Mouse (Mus musculus) stomach, embryonic 16.5 days (tissue): ENCODE measurements at regions not wholly inside any gene's neighbourhood (a gene's known extent, or its start where the extent isn't known, plus 50 kb on each side); places are given as distances from the start of the nearest gene placed in this dataset.
"Not testable (repeated sequence)": the region's sequence is repeated elsewhere in the genome, so short reads cannot be mapped to it uniquely, and the experiment has no call there.

ENCODE experiments used
- ATAC-seq: fragments of 200-750 bp; cut with Nextera tagmentation; 2 replicates; pipeline ENCODE4 v1.8.0; 2017; ENCODE audit warnings: moderate number of reproducible peaks, moderate TSS enrichment; ENCODE audit not compliant: insufficient read depth, low FRiP score
- H3K27ac ChIP-seq: fragments of 300-500 bp; sonication (generic); 2 replicates; pipeline ENCODE4 v1.5.1; 2014; ENCODE audit warnings: low read length
- H3K27me3 ChIP-seq: fragments of 300-500 bp; sonication (generic); 2 replicates; pipeline ENCODE4 v1.6.1; 2014; ENCODE audit warnings: low read length, control low read depth, mixed read lengths; ENCODE audit not compliant: control insufficient read depth, insufficient read depth
- H3K36me3 ChIP-seq: fragments of 300-500 bp; sonication (generic); 2 replicates; pipeline ENCODE4 v1.6.1; 2014; ENCODE audit warnings: low read length; ENCODE audit not compliant: control insufficient read depth, insufficient read depth
- H3K4me1 ChIP-seq: fragments of 300-500 bp; sonication (generic); 2 replicates; pipeline ENCODE4 v1.6.1; 2014; ENCODE audit warnings: low read length, control low read depth, mixed read lengths; ENCODE audit not compliant: control insufficient read depth, insufficient read depth
- H3K4me2 ChIP-seq: fragments of 300-500 bp; sonication (generic); 2 replicates; pipeline ENCODE4 v1.6.1; 2014; ENCODE audit warnings: low read depth, low read length, mixed read lengths
- H3K4me3 ChIP-seq: fragments of 300-500 bp; sonication (generic); replicated peaks from 2 replicates; pipeline ENCODE4 v1.5.1; 2014; ENCODE audit warnings: mild to moderate bottlenecking, low read length
- H3K9ac ChIP-seq: fragments of 300-500 bp; sonication (generic); 2 replicates; pipeline ENCODE4 v1.6.1; 2014; ENCODE audit warnings: low read length
- H3K9me3 ChIP-seq: fragments of 300-500 bp; sonication (generic); replicated peaks from 2 replicates; pipeline ENCODE4 v1.6.1; 2016; ENCODE audit warnings: low read length, control low read depth; ENCODE audit not compliant: control insufficient read depth
- WGBS: fragments of 180-500 bp; shearing (Covaris S2); extraction: QIAGEN DNeasy Blood & Tissue Kit; methylation state at CpG from one replicate; pipeline ENCODE4 v1.1.7; 2014; 5-methylcytosine and 5-hydroxymethylcytosine counted together

DNA sequence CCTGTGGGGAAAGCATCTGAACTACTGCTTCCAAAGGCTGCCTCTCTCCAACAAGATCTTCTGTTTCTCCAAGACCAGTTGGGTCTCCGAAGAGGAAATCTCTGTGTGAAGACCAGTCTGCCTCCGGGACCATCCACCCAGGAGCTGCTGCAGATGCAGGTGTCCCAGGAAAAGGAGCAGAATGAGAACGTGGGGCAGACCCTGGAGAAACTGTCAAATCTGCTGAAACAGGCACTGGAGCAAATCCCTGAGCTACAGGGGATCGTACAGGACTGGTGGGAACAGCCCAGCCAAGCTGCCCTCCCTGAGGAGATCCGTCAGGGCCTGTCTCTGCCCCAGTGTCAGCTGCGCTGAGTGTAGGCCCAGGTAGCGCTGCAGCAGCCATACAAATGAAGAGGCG lies 68.9 kb upstream of the Cnih3 start:
- ATAC-seq, H3K27me3 ChIP-seq, H3K36me3 ChIP-seq, H3K4me2 ChIP-seq, H3K9ac ChIP-seq, H3K9me3 ChIP-seq, H3K27ac ChIP-seq, H3K4me3 ChIP-seq, H3K4me1 ChIP-seq: not testable (repeated sequence)
- 84% methylated on average over 8 of the region's 8 CpGs for WGBS

DNA sequence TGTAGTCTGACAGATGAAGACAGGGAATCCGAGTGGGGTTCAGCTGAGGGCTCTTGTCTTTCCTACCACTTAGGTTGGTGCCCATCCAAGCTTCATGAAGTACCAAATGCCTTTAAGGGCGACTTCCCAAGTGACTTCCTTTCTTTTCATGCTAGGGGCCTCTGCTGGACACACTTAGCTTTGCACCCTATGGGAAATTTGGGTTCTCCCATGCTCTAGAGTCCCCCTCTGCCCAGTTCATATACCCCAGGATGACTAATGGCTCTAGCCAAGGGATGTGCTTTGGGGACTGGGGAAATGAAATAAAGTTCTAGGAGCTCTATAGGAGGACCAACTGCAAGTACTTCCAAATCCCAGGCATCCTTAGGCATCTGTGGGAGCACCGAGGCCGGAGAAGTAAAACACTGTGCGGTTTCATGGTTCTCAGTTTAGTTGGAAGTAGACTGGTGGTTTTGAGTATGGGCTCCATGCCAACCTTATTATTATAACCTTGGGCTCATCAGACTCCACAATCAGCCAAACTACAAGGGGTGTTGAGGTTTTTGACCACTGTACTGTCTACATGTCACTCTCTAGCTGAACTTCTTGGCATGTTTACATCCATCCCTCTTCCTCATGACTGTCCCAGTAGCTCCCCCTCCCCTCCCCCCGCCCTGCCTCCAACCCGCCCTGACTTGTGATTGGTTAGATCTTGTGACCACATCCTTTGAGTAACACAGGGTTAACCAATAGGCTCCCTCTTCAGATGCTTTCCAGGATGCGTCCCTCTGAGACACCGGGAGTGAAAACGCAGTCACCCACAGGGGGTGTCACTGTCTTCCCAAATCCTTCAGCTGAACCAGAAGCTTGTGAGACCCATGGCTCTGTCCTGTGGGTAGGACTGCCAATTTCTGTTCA lies 67.9 kb upstream of the Cnih3 start:
- peaks cover 9% of the 10 kb centered on the region; the same call in 1 of the 2 replicates for H3K4me1 ChIP-seq
- 69% methylated on average over 10 of the region's 10 CpGs for WGBS
- no peak overlapping the region for H3K27ac ChIP-seq
- H3K4me3 ChIP-seq: no peak overlapping the region
- no peak overlapping the region for H3K4me2 ChIP-seq
- H3K36me3 ChIP-seq: no peaks in the 10 kb centered on the region
- no peak for ATAC-seq
- H3K9ac ChIP-seq: no peak overlapping the region
- no peaks in the 10 kb centered on the region for H3K9me3 ChIP-seq
- no peaks in the 10 kb centered on the region for H3K27me3 ChIP-seq

DNA sequence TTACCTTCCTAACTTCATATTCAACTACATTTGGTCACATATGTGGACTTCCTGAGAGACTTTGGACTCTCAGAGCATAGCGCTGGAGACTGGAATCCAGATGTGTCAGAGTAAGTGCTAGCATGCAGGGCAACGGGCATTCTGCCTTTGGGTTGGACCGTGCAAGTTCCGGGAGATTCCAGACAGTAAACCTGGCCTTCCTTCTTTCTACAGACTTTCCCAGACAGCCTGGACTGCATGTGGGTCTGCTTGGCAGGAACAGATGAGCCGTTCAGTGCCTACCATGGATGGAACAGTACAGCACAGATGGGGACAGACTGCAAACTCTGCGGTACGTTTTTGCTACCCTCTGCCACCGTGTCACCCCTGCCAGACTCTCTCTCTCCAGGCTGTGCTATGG lies 66.8 kb upstream of the Cnih3 start:
- H3K9me3 ChIP-seq: no peaks in the 10 kb centered on the region
- peak overlapping the region; percentile 67 for H3K27ac ChIP-seq
- ATAC-seq: peak; percentile 8; the same call in 1 of the 2 replicates
- H3K4me1 ChIP-seq: peaks cover 9% of the 10 kb centered on the region; the same call in 1 of the 2 replicates
- no peaks in the 10 kb centered on the region for H3K36me3 ChIP-seq
- no peak overlapping the region for H3K4me3 ChIP-seq
- H3K27me3 ChIP-seq: no peaks in the 10 kb centered on the region
- WGBS: 83% methylated on average over 8 of the region's 8 CpGs
- H3K4me2 ChIP-seq: no peak overlapping the region
- H3K9ac ChIP-seq: no peak overlapping the region

DNA sequence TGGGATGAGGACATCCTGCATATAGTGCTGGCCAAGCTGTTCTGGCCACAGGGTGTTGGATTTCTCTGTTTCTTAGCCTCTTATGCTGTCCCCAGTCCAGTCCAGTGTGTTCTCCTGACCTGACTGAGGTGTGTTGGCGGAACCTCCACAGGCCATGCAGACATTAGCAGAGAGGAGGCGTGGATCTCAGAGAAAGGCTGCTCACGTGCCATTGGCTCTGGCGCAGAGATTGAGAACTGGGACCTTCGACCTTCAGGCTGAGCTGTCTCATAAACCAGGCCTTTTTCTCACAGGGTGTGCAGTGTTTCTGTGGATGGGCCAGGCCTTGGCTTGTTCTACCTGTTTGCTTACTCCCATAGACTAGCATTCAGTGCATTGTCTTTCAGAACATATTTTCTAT lies 66.3 kb upstream of the Cnih3 start:
- peak; percentile 72 for ATAC-seq
- Histone ChIP-seq H3K4me2 (no peak overlapping the region), H3K27me3 (no peaks in the 10 kb centered on the region), H3K36me3 (no peaks in the 10 kb centered on the region), H3K4me3 (no peak overlapping the region), H3K27ac (peak overlapping the region; percentile 67), H3K9me3 (no peaks in the 10 kb centered on the region), H3K9ac (no peak overlapping the region), H3K4me1 (peaks cover 9% of the 10 kb centered on the region; the same call in 1 of the 2 replicates)
- whole genome bisulfite sequencing: 54% methylated on average over 5 of the region's 5 CpGs

DNA sequence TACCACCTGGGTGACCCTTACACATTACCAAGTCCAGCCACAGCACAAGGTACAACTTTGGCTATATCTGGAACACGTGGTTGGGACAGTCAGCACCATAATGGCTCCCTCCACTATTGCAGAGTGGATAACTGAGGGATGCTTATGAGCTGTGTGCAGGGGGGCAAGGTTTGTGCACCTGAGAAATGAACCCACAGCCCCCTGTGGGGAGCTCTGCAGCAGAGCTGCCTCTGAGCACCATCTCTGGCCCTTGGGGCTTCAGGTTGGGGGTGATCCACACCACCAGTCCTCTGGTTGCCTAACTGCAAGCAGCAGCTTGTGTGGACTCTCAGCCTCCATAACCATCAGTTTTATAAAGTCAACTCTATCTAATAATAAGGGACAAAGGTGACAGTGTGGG lies 65.3 kb upstream of the Cnih3 start:
- Histone ChIP-seq H3K27me3 (no peaks in the 10 kb centered on the region), H3K27ac (no peak overlapping the region), H3K9me3 (no peaks in the 10 kb centered on the region), H3K9ac (no peak overlapping the region), H3K36me3 (no peaks in the 10 kb centered on the region), H3K4me2 (no peak overlapping the region), H3K4me3 (no peak overlapping the region), H3K4me1 (peaks cover 9% of the 10 kb centered on the region; the same call in 1 of the 2 replicates)
- ATAC-seq: no peak
- 85% methylated on average over 1 of the region's 1 CpGs for WGBS

DNA sequence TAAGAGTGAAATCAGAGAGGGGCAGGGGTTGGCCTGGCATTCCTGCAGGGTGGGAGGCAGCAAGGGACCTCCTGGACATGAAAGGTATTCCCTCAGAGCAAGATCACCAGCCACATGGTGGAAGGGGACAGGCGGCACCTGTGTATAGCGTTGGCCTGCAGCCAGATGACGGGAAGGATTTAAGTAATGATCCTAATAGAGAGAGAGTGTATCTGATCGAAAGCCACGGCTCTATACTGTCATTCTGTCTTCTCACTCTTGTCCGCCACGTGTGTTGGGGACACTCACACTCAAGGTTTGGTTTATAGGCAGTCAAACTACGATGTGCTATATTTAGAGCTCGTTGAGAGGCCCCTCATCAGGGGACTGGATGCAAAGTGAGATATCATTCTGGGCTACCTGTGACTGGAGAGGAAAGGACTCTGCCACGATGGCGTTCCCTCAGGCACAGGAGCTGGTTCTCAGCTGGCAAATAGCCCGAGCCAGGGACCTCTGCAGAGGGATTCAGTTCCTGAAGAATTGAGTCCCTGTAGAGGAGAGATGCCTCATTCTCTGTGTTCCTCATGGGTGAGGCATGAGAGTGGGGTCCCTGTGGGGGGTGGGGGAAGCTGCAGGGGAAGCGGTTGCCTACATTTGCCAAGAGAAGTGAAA lies 62.9 kb upstream of the Cnih3 start:
- no peak overlapping the region for H3K9ac ChIP-seq
- no peaks in the 10 kb centered on the region for H3K27me3 ChIP-seq
- no peak overlapping the region for H3K4me2 ChIP-seq
- ATAC-seq: no peak
- no peaks in the 10 kb centered on the region for H3K36me3 ChIP-seq
- no peaks in the 10 kb centered on the region; the same call in 1 of the 2 replicates for H3K9me3 ChIP-seq
- 70% methylated on average over 13 of the region's 13 CpGs for WGBS
- no peak overlapping the region for H3K4me3 ChIP-seq
- H3K4me1 ChIP-seq: peaks cover 9% of the 10 kb centered on the region; the same call in 1 of the 2 replicates
- no peak overlapping the region for H3K27ac ChIP-seq

DNA sequence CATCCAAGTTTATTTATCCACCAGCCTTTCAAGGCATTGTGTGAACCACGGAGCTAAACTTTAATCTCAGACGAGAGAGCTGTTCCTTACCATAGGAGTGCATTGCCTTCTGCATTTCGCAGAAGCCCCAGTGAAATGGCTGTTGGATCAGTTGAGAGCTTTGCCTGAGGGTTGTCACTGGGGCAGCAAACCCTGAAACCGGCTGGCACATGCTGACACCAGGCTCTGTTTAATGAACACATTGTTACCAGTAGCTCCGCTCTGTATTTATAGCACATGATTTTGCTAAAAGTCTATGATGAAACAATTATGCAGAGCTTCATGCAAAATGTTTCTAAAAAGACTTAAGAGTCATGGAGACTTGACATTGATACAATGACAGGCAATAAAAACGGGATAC lies 61.2 kb upstream of the Cnih3 start:
- Histone ChIP-seq H3K4me2 (no peak overlapping the region), H3K27ac (no peak overlapping the region), H3K4me3 (no peak overlapping the region), H3K9me3 (no peaks in the 10 kb centered on the region; the same call in 1 of the 2 replicates), H3K4me1 (0 out of 2 replicates have a peak, but pooled peaks cover 2% of the 10 kb centered on the region), H3K9ac (no peak overlapping the region), H3K27me3 (no peaks in the 10 kb centered on the region), H3K36me3 (no peaks in the 10 kb centered on the region)
- no peak for ATAC-seq
- WGBS: 57% methylated on average over 6 of the region's 6 CpGs

DNA sequence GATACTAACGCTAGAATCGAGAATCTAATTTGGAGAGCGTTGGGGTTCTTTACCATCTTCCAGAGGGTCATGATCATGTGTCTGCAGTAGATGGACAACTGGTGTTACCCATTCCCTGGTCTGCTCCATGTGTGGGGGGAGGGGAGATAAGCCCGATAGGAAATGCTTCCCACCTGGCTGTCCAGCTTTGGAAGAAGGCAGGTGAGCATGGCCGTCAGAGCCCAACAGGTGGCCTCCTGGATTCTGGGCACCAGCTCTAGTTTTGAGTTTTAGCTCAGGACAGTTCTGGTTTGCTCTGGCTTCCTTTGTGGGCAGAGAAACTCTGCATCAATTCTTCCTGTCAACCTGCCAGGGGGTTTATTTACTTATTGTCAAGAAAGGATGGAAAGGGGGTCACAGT lies 60.5 kb upstream of the Cnih3 start:
- Histone ChIP-seq H3K4me3 (no peak overlapping the region), H3K9me3 (no peaks in the 10 kb centered on the region; the same call in 1 of the 2 replicates), H3K36me3 (no peaks in the 10 kb centered on the region), H3K4me2 (no peak overlapping the region), H3K27me3 (no peaks in the 10 kb centered on the region), H3K4me1 (no peaks in the 10 kb centered on the region), H3K9ac (no peak overlapping the region), H3K27ac (no peak overlapping the region)
- WGBS: 74% methylated on average over 5 of the region's 5 CpGs
- no peak for ATAC-seq
